Mouse (Mus musculus): ENCODE measurements around the gene Upf1. TPM values are rescaled to one million over a fixed set of nuclear protein-coding genes. Genes with fewer than 3 reads are reported as not detected.

The Upf1 gene
- total RNA-seq, 2 experiments from 2014 or later: 54.9 to 55.3 TPM

DNA sequence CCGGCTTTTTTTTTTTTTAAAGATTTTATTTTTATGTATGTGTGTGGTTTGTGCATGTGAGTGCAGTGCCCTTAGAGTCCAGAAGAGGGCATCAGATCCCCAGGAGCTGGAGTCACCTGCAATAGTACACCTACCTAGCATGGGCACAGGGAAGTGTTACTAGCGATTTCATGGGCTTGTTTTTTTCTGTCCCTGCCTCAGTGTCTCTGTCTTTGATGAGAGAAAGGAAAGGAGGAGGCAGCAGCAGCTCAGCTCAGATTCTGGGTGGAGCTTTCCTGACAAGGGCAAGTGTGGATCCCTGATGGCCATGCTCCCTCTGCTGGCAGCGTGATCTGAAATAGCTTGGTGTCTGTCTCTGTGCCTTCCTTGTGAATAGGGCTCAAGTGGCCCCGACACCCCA is 7.7 kb upstream of the Upf1 start:
- no peak for DNase-seq
- intact Hi-C loops (cut with DNase I): no loop called here

GRCm38 (mm10) chr8:70359411-70359810 is 6.3 kb upstream of the Upf1 start:
- peak; percentile 57 for DNase-seq
- intact Hi-C loops (cut with DNase I): no loop called here

- no peak for DNase-seq
- intact Hi-C loops (cut with DNase I): no loop called here
These were observed 3.0 kb upstream of the Upf1 start for GRCm38 (mm10) chr8:70356111-70356510.

DNA sequence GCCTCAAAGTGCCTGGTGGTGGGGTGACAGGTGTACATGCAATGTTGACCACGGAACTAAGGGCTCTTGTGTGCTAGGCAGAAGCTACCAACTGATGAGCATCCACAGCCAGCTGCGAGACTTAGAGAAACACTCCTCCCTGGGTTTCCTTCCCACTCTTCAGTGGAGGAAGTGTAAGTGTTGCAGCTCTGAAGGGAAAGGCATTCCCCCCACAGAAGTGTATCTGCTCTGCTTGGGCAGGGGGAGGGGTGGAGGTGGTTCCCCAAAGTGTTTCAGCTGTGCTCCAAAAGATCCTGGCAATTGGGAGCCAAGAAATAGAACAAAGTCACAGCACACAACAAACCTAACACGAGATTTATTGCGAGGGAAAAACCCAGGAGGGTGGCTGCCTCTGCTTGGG is 926 bp upstream of the Upf1 start:
- intact Hi-C loops (cut with DNase I): no loop called here
- DNase-seq: no peak

- no peak for DNase-seq
- intact Hi-C loops (cut with DNase I): no loop called here
These were observed 374 bp downstream of the Upf1 start for GRCm38 (mm10) chr8:70352657-70353151.

DNA sequence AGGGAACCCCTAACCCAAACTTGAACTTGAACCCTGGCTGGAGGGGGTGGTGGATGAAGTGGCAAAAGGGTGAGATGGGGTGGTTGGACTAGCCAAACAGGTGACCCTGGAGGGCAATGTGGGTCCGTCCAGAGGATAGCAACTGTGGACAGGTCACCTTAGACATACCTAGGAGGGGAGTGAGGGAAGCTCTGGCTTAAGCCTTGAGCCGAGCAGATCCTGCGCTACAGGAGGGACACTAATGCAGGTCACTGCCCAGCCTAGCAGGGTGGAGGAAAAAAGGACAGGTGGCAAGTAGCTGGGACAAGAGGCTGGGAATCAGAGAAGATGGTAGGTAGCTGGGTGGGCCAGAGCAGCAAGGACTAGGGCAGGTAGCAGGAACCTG is 1.1 kb downstream of the Upf1 start:
- intact Hi-C loops (cut with DNase I): no loop called here
- DNase-seq: no peak

GRCm38 (mm10) chr8:70351035-70351999 is 1.8 kb downstream of the Upf1 start:
- intact Hi-C loops (cut with DNase I): no loop called here

DNA sequence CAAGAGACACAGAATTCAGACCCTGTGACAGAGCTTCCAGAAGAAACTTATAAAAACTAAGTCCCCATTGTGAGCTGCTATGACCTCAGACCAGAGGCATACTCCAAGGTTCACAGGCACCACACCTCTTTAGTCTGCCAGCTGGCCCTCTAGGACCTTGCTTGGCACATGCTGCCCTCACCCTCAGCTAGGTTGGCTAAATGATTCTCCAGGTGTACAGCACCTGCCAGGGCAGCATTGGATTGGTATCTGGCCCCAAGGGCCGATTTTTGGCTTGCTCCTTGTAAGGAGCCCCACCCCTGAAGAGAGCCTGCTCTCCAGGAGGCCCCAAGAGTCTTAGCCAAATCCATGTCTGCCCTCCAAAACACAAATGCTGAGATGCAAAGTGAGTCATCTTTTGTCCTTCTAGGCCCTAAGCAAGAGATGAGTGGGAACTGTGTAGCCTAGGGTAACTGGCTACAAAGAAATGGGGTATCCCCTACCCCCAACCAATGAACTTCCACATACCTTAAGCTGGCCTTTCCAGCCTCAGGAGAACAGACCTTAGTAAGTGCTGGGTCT is 5.1 kb downstream of the Upf1 start:
- DNase-seq: no peak
- intact Hi-C loops (cut with DNase I): no loop called here

More at GRCm38 (mm10) chr8:70351035-70351999, 1.8 kb downstream of the Upf1 start:
- no peak for DNase-seq

- intact Hi-C loops (cut with DNase I): no loop called here
- no peak for DNase-seq
These were observed 5.6 kb downstream of the Upf1 start for GRCm38 (mm10) chr8:70347443-70347842.

DNA sequence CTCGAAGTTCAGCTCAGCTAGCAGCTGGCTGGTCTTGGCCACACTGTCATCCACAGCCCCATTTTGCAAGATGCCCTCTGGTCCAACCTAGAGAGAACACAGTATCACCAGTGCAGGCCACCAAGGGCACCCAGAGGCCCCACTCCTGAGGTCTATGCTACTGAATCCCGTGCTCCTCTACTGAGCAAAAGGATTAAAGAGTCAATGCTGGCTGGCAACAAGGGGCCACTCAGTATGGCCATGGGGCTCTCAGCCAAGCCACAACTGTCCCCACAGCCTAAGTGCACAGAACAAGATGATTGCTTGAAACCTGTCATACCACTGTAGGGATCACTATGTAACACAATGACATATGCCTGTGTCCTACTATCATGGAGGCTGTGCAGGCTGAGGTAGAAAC is 8.8 kb downstream of the Upf1 start:
- no peak for DNase-seq
- intact Hi-C loops (cut with DNase I): no loop called here

DNA sequence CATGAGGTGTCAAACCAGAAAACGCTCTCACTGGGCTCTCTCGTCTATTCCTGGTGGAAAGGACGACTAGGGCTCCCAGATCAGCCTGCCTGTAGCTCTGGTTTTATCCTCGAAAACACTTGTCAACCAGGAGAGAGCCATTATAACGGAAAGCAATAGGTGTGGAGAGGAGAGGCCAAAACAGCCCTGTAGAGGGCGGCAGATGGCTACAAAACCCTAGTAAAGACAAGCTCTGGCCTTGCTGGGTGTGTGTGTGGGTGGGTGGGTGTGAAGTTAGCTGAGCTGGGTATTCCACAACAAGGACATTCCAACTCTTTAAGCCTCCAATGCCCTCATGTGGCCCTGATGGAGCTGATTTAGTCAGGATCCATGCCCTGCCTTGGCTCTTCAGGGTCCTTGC is 9.4 kb downstream of the Upf1 start:
- intact Hi-C loops (cut with DNase I): no loop called here
- DNase-seq: peak; percentile 67

DNA sequence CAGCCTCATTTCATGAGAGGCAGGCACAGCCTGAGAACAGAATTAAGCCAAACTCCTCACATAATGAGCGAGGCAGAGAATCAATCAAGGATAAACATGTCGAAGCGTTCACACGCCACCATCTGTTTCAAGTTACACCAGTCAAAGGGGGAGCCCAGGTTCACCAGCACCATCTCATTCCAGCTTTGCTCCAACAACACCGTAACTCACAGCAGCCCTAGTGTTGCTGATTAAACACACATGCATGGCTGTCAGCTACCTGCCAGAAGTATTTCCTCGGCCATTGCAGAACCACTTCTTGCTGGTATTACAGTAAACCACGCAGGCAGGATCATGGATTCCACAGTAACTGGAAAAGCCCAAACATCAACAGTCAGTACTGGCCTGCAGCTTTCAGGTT is 10.0 kb downstream of the Upf1 start:
- intact Hi-C loops (cut with DNase I): no loop called here
- no peak for DNase-seq

- intact Hi-C loops (cut with DNase I): no loop called here
- DNase-seq: no peak
These were observed 11.1 kb downstream of the Upf1 start for GRCm38 (mm10) chr8:70342007-70342406.

GRCm38 (mm10) chr8:70340659-70341058 is 12.4 kb downstream of the Upf1 start:
- intact Hi-C loops (cut with DNase I): no loop called here
- DNase-seq: no peak

GRCm38 (mm10) chr8:70338931-70339330 is 14.1 kb downstream of the Upf1 start:
- DNase-seq: no peak
- intact Hi-C loops (cut with DNase I): no loop called here

DNA sequence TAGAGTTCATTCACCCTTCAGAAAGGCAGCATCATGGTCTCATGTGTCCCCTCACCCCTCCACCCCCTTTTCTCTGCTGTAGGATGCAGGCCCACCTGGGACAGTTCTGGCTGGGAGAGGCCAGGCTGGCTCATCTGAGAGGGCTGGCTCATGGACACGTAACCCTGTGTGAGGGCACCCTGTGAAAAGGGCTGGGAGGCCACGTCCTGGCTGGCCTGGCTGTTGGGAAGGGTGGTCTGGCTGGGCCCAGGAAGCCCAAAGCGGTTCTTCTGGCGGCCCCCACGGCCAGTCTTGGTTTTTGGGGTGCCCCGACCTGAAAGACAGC is 20.2 kb downstream of the Upf1 start:
- no peak for DNase-seq
- intact Hi-C loops (cut with DNase I): loop anchor here (5.0 kb wide), 1 partner anchor 169 kb away; no protein-coding TSS in a partner anchor

GRCm38 (mm10) chr8:70332070-70332877 is 20.8 kb downstream of the Upf1 start:
- intact Hi-C loops (cut with DNase I): loop anchor here (5.0 kb wide), 1 partner anchor 170 kb away; no protein-coding TSS in a partner anchor
- DNase-seq: peak; percentile 85

- no peak for DNase-seq
- intact Hi-C loops (cut with DNase I): loop anchor here (5.0 kb wide), 1 partner anchor 171 kb away; no protein-coding TSS in a partner anchor
These were observed 21.6 kb downstream of the Upf1 start for GRCm38 (mm10) chr8:70331526-70331925.

DNA sequence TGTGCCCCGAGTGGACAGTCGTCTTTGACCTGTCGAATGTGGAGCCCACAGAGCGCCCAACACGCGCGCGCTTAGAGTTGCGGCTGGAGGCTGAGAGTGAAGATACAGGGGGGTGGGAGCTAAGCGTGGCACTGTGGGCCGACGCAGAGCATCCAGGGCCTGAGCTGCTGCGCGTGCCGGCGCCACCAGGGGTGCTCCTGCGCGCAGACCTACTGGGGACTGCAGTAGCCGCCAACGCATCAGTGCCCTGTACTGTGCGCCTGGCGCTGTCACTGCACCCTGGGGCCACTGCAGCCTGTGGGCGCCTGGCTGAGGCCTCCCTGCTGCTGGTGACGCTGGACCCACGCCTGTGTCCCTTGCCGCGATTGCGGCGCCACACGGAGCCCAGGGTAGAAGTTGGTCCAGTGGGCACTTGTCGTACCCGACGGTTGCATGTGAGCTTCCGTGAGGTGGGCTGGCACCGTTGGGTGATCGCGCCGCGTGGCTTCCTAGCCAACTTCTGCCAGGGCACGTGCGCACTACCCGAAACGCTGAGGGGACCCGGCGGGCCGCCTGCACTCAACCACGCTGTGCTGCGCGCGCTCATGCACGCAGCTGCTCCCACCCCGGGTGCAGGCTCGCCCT is 22.2 kb downstream of the Upf1 start:
- intact Hi-C loops (cut with DNase I): loop anchor here (5.0 kb wide), 1 partner anchor 171 kb away; no protein-coding TSS in a partner anchor
- peak; percentile 71 for DNase-seq
